Mouse (Mus musculus) liver, postnatal 0 days (tissue): Measurements from ENCODE around the gene Zscan18.

Source experiments
- CTCF ChIP-seq: sonication (generic); IDR thresholded peaks from 2 replicates; pipeline ENCODE4 v1.5.1; 2016; ENCODE audit warnings: antibody characterized with exemption, low read depth
- EP300 ChIP-seq: IDR thresholded peaks from 2 replicates; pipeline ENCODE4 v1.6.1; 2016; ENCODE audit warnings: antibody characterized with exemption, low read depth, mild to moderate bottlenecking

DNA sequence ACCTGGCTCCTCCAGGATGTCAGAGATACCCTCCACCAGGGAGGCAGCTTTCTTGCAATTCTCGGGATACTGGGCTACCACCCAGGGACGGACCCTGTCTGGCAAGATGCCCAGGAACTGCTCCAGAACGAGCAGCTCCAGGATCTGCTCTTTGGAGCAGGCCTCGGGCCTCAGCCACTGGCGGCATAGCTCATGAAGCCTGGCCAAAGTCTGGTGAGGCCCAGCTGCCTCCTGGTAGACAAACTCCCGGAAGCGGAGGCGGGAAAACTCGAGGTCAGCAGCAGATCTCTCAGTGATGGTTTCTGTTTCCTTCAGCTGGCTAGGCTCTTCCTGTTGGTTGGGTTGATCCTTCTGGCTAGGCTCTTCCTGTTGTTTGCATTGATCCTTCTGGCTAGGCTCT lies 29.3 kb downstream of the Zscan18 start:
- no peak for TF ChIP-seq EP300
- TF ChIP-seq CTCF = no peak
